9 mouse cellular contexts compared by ENCODE assay signal in genomic region chr4:57954580-57954979, GRCm38 (mm10). TPM values are rescaled to one million over a fixed set of nuclear protein-coding genes. Genes with fewer than 3 reads are reported as not detected.
DNase-seq lines count a peak whose midpoint lies in the region; ATAC-seq and TF ChIP-seq lines count a peak whose summit lies in the region.
"Had no signal": no experiment of that assay in that cellular context is flagged by ENCODE, and none has a peak within 500 bp of the region (broad histone marks: within the 10 kb centered on the region; RNA-seq: fewer than 3 reads in every experiment).

No protein-coding gene starts in this region.

- WGBS in heart, embryonic 14.5 days = 78% methylated on average over 6 of the region's 6 CpGs
- 78% methylated on average over 6 of the region's 6 CpGs for WGBS in hindbrain, embryonic 13.5 days
- WGBS in midbrain, embryonic 13.5 days = 74% methylated on average over 6 of the region's 6 CpGs

- no peak for DNase-seq in heart, postnatal 25 days (ENCODE audit: low spot score)
- no peak for DNase-seq in G1E (ENCODE audit: low spot score)
- DNase-seq in left cerebral cortex, postnatal 10 days (ENCODE audit: extremely low spot score in 1 of 2, low spot score in 2 of 2) = no peak
- DNase-seq in cerebellum, postnatal 25 days = no peak
- DNase-seq in ovary, postnatal 14 days (ENCODE audit: low spot score) = no peak

- no peak overlapping the region for H3K9ac ChIP-seq in heart, embryonic 14.5 days (ENCODE audit: low read length)
- peak overlapping the region; percentile 92; the same call in 1 of the 2 replicates for H3K9ac ChIP-seq in hindbrain, embryonic 13.5 days
- H3K9ac ChIP-seq in midbrain, embryonic 13.5 days (replicated peaks) = no peak overlapping the region; the same call in 1 of the 2 replicates

- H3K4me1 ChIP-seq in heart, embryonic 14.5 days (ENCODE audit: control insufficient read depth in 2 of 2, insufficient read depth in 2 of 2, low read length in 2 of 2) = peaks cover 13 to 15% of the 10 kb centered on the region in 2 experiments
- H3K4me1 ChIP-seq in G1E (ENCODE audit: insufficient read depth, low read depth, low read length) = peaks cover 69% of the 10 kb centered on the region
- peaks cover 36% of the 10 kb centered on the region for H3K4me1 ChIP-seq in hindbrain, embryonic 13.5 days (replicated peaks)
- peaks cover 27% of the 10 kb centered on the region for H3K4me1 ChIP-seq in midbrain, embryonic 13.5 days (replicated peaks)

- no peak for TF ChIP-seq CTCF in G1E (IDR thresholded peaks at IDR 0.05; ENCODE audit: low read depth, low read length)

- no peaks in the 10 kb centered on the region for H3K27me3 ChIP-seq in heart, embryonic 14.5 days (ENCODE audit: control insufficient read depth, insufficient read depth, low read length)
- no peaks in the 10 kb centered on the region for H3K27me3 ChIP-seq in G1E (ENCODE audit: insufficient read depth, low read length)
- no peaks in the 10 kb centered on the region for H3K27me3 ChIP-seq in hindbrain, embryonic 13.5 days
- peaks cover 4% of the 10 kb centered on the region; the same call in 1 of the 2 replicates for H3K27me3 ChIP-seq in midbrain, embryonic 13.5 days
- H3K27me3 ChIP-seq: Patski had no signal

- peak overlapping the region in 1 of 2 experiments; percentile 87; a peak in 1 of 4 replicates for H3K4me3 ChIP-seq in heart, embryonic 14.5 days (ENCODE audit: control insufficient read depth in 1 of 2, insufficient read depth in 1 of 2, low read depth in 1 of 2, low read length in 2 of 2)
- H3K4me3 ChIP-seq in G1E (ENCODE audit: low read depth, low read length) = peak overlapping the region; percentile 93
- H3K4me3 ChIP-seq in hindbrain, embryonic 13.5 days = peak overlapping the region; percentile 86
- H3K4me3 ChIP-seq in midbrain, embryonic 13.5 days (replicated peaks) = peak overlapping the region; percentile 70

- H3K27ac ChIP-seq in heart, embryonic 14.5 days (replicated peaks in 1 of 2; ENCODE audit: control insufficient read depth in 1 of 2, insufficient read depth in 1 of 2, low read depth in 2 of 2, low read length in 2 of 2) = no peak overlapping the region
- H3K27ac ChIP-seq in hindbrain, embryonic 13.5 days = no peak overlapping the region
- H3K27ac ChIP-seq in midbrain, embryonic 13.5 days = no peak overlapping the region

- 0 out of 2 replicates have a peak, but pooled peaks cover 4% of the 10 kb centered on the region for H3K9me3 ChIP-seq in heart, embryonic 14.5 days (ENCODE audit: control insufficient read depth, low read length)
- no peaks in the 10 kb centered on the region for H3K9me3 ChIP-seq in G1E (replicated peaks)
- no peaks in the 10 kb centered on the region for H3K9me3 ChIP-seq in hindbrain, embryonic 13.5 days
- H3K9me3 ChIP-seq in midbrain, embryonic 13.5 days = 0 out of 2 replicates have a peak, but pooled peaks cover 5% of the 10 kb centered on the region

- intact Hi-C loops in heart, postnatal 25 days (cut with DNase I) = no loop called here
- intact Hi-C loops in left cerebral cortex, postnatal 10 days (cut with DNase I) = loop anchor here (10.0 kb wide), 2 partner anchors 120 to 300 kb away; no protein-coding TSS in a partner anchor

- no peak for ATAC-seq in heart, embryonic 14.5 days (ENCODE audit: insufficient number of reproducible peaks, insufficient read depth, low FRiP score, low read depth)
- no peak for ATAC-seq in G1E (ENCODE audit: extremely low read depth, insufficient number of reproducible peaks, low FRiP score, poor library complexity, severe bottlenecking)
- ATAC-seq in hindbrain, embryonic 13.5 days (ENCODE audit: low FRiP score) = no peak
- ATAC-seq in midbrain, embryonic 13.5 days = no peak
- ATAC-seq: Patski had no signal

- H3K36me3 ChIP-seq in heart, embryonic 14.5 days (ENCODE audit: control insufficient read depth, insufficient read depth, low read length) = peaks cover 24% of the 10 kb centered on the region
- H3K36me3 ChIP-seq in G1E (replicated peaks) = peaks cover 45% of the 10 kb centered on the region
- peaks cover 30% of the 10 kb centered on the region for H3K36me3 ChIP-seq in hindbrain, embryonic 13.5 days
- peaks cover 27% of the 10 kb centered on the region for H3K36me3 ChIP-seq in midbrain, embryonic 13.5 days

- peak overlapping the region; percentile 80 for H3K4me2 ChIP-seq in heart, embryonic 14.5 days (ENCODE audit: low read length)
- peak overlapping the region; percentile 79 for H3K4me2 ChIP-seq in hindbrain, embryonic 13.5 days
- H3K4me2 ChIP-seq in midbrain, embryonic 13.5 days (replicated peaks) = peak overlapping the region; percentile 74

RNA-seq across cellular contexts. Expression of gene Txn1, which starts 1.6 kb away (rescaled TPM):
- polyA plus RNA-seq in heart, embryonic 14.5 days (2014; fragmentation: Nextera tagmentation; extraction: Ambion mirVana) = 299 and 325 TPM in 2 replicates
- 100 to 1,000 TPM; 120 to 126 TPM for total RNA-seq in heart, postnatal 25 days (2021)
- 174 and 189 TPM in 2 replicates for total RNA-seq in G1E (2014; fragmentation: Nextera tagmentation)
- 241 and 298 TPM in 2 replicates for total RNA-seq in G1E (2017)
- polyA plus RNA-seq in G1E (2012) = 21.9 and 54.6 TPM in 2 replicates
- 274 and 282 TPM in 2 replicates for polyA plus RNA-seq in hindbrain, embryonic 13.5 days (2015; fragmentation: Nextera tagmentation; extraction: Ambion mirVana)
- 279 and 303 TPM in 2 replicates for polyA plus RNA-seq in midbrain, embryonic 13.5 days (2015; fragmentation: Nextera tagmentation; extraction: Ambion mirVana)
- 100 to 1,000 TPM; 198 to 208 TPM for total RNA-seq in left cerebral cortex, postnatal 10 days (2021)

RNA-seq across cellular contexts. Expression of gene D630039A03Rik, which starts 38.5 kb away (rescaled TPM):
- 0.07 and 0.20 TPM in 2 replicates for polyA plus RNA-seq in heart, embryonic 14.5 days (2014; fragmentation: Nextera tagmentation; extraction: Ambion mirVana)
- total RNA-seq in heart, postnatal 25 days (2021) = under 1 TPM; 0.26 to 0.28 TPM
- total RNA-seq in G1E (2014; fragmentation: Nextera tagmentation) (not detected in 2 replicates), G1E (2017) (0.06 and 0.22 TPM in 2 replicates)
- not detected in 2 replicates for polyA plus RNA-seq in G1E (2012)
- 0.09 and 0.19 TPM in 2 replicates for polyA plus RNA-seq in hindbrain, embryonic 13.5 days (2015; fragmentation: Nextera tagmentation; extraction: Ambion mirVana)
- not detected in 2 replicates for polyA plus RNA-seq in midbrain, embryonic 13.5 days (2015; fragmentation: Nextera tagmentation; extraction: Ambion mirVana)
- total RNA-seq in left cerebral cortex, postnatal 10 days (2021) = under 1 TPM; 0.11 to 0.28 TPM

RNA-seq across cellular contexts. Expression of gene Txndc8, which starts 54.3 kb away (rescaled TPM):
- not detected in 2 replicates for polyA plus RNA-seq in heart, embryonic 14.5 days (2014; fragmentation: Nextera tagmentation; extraction: Ambion mirVana)
- total RNA-seq in heart, postnatal 25 days (2021) = not detected
- total RNA-seq in G1E (2014; fragmentation: Nextera tagmentation) (not detected in 2 replicates), G1E (2017) (not detected in 2 replicates)
- polyA plus RNA-seq in G1E (2012) = not detected in 2 replicates
- polyA plus RNA-seq in hindbrain, embryonic 13.5 days (2015; fragmentation: Nextera tagmentation; extraction: Ambion mirVana) = not detected in 2 replicates
- not detected in 2 replicates for polyA plus RNA-seq in midbrain, embryonic 13.5 days (2015; fragmentation: Nextera tagmentation; extraction: Ambion mirVana)
- total RNA-seq in left cerebral cortex, postnatal 10 days (2021) = not detected
- polyA plus RNA-seq: Patski had no signal
